15 mouse cellular contexts compared by ENCODE assay signal in genomic region chr12:5428733-5429132, GRCm38 (mm10). TPM values are rescaled to one million over a fixed set of nuclear protein-coding genes. Genes with fewer than 3 reads are reported as not detected.
DNase-seq lines count a peak whose midpoint lies in the region; ATAC-seq lines count a peak whose summit lies in the region.
"Had no signal": no experiment of that assay in that cellular context is flagged by ENCODE, and none has a peak within 500 bp of the region (broad histone marks: within the 10 kb centered on the region; RNA-seq: fewer than 3 reads in every experiment).

No protein-coding gene starts in this region.

- no peak for DNase-seq in frontal cortex, postnatal 14 days (ENCODE audit: low spot score in 2 of 2)
- peak; percentile 60 for DNase-seq in Muller cell, postnatal 12 days (ENCODE audit: inconsistent ontology term)
- DNase-seq in cerebellum, adult 9-10 months = peak; percentile 55
- DNase-seq in layer of hippocampus, adult 9-11 months = peak; percentile 51
- DNase-seq in gastrocnemius, postnatal 4 days (ENCODE audit: low spot score in 2 of 2) = no peak
- DNase-seq in thymus, postnatal 4 days = no peak
- no peak for DNase-seq in adrenal gland, adult 2 months
- DNase-seq: B cell, adult 2 months; kidney, postnatal 10 days; lung, postnatal 4 days; retina, postnatal 1 day; thymus, adult 18-20 months had no signal

- peak; percentile 52 for ATAC-seq in frontal cortex, adult (ENCODE audit: low TSS enrichment)

RNA-seq across cellular contexts. Expression of gene Klhl29, which starts 53.3 kb away (rescaled TPM):
- 1 to 10 TPM; 6.4 to 8.9 TPM for total RNA-seq in gastrocnemius, postnatal 4 days (2021)
- total RNA-seq in adrenal gland, adult 2 months (2021) = 10 to 100 TPM; 16.3 to 17.9 TPM
- 47.6 and 54.3 TPM in 2 replicates for polyA plus RNA-seq in adrenal gland, adult 2 months (2012; rRNA removed)
- total RNA-seq: common myeloid progenitor, adult 5-6 weeks; MEL had no signal

Comparison
In these comparisons a context has a peak if more than half of its experiments do, and no peak if none do; other contexts are left out.
1. DNase-seq: peak in Muller cell, postnatal 12 days (single experiment), cerebellum, adult 9-10 months (single experiment) and layer of hippocampus, adult 9-11 months (single experiment); none in frontal cortex, postnatal 14 days (0 of 2), gastrocnemius, postnatal 4 days (0 of 2), thymus, postnatal 4 days (single experiment) and adrenal gland, adult 2 months (single experiment).